Mouse (Mus musculus): Measurements from ENCODE around the gene Fam19a4. TPM values are rescaled to one million over a fixed set of nuclear protein-coding genes. Genes with fewer than 3 reads are reported as not detected.
"Not testable (repeated sequence)": the region's sequence is repeated elsewhere in the genome, so short reads cannot be mapped to it uniquely, and the experiment has no call there.

The Fam19a4 gene
- polyA plus RNA-seq, 1 experiment = 0.04 TPM

GRCm38 (mm10) chr6:96991741-96992140 lies 68.5 kb downstream of the Fam19a4 start:
- WGBS = 81% methylated on average over 1 of the region's 1 CpGs
- DNase-seq (ENCODE audit: low read depth, low spot score) = no peak

- WGBS = 68% methylated on average over 1 of the region's 1 CpGs
- DNase-seq (ENCODE audit: low read depth, low spot score) = no peak
These were observed 82.7 kb downstream of the Fam19a4 start for GRCm38 (mm10) chr6:96977537-96977936.

- DNase-seq (ENCODE audit: low read depth, low spot score) = no peak
- 22% methylated on average over 2 of the region's 2 CpGs for WGBS
These were observed 115.4 kb downstream of the Fam19a4 start for GRCm38 (mm10) chr6:96944796-96945195.

- DNase-seq (ENCODE audit: low read depth, low spot score) = no peak
- 35% methylated on average over 1 of the region's 1 CpGs for WGBS
These were observed 124.4 kb downstream of the Fam19a4 start for GRCm38 (mm10) chr6:96935776-96936175.

- WGBS = 16% methylated on average over 8 of the region's 8 CpGs
- no peak for DNase-seq (ENCODE audit: low read depth, low spot score)
These were observed 151.1 kb downstream of the Fam19a4 start for GRCm38 (mm10) chr6:96909061-96909480.

GRCm38 (mm10) chr6:96877105-96877504 lies 183.1 kb downstream of the Fam19a4 start:
- WGBS = 89% methylated on average over 18 of the region's 18 CpGs
- not testable (repeated sequence) for DNase-seq (ENCODE audit: low read depth, low spot score)

- DNase-seq (ENCODE audit: low read depth, low spot score) = not testable (repeated sequence)
- 85% methylated on average over 13 of the region's 13 CpGs for WGBS
These were observed 183.6 kb downstream of the Fam19a4 start for GRCm38 (mm10) chr6:96876651-96877050.

- no peak for DNase-seq (ENCODE audit: low read depth, low spot score)
- WGBS = 65% methylated on average over 7 of the region's 7 CpGs
These were observed 207.1 kb downstream of the Fam19a4 start for GRCm38 (mm10) chr6:96853065-96853464.

GRCm38 (mm10) chr6:96843944-96844343 lies 216.3 kb downstream of the Fam19a4 start:
- DNase-seq (ENCODE audit: low read depth, low spot score) = no peak
- WGBS = 26% methylated on average over 1 of the region's 1 CpGs

GRCm38 (mm10) chr6:96840634-96841033 lies 219.6 kb downstream of the Fam19a4 start:
- 58% methylated on average over 3 of the region's 3 CpGs for WGBS
- no peak for DNase-seq (ENCODE audit: low read depth, low spot score)

- no peak for DNase-seq (ENCODE audit: low read depth, low spot score)
- WGBS = 36% methylated on average over 3 of the region's 3 CpGs
These were observed 233.6 kb downstream of the Fam19a4 start for GRCm38 (mm10) chr6:96826626-96827025.

GRCm38 (mm10) chr6:96802981-96803380 lies 257.2 kb downstream of the Fam19a4 start:
- DNase-seq (ENCODE audit: low read depth, low spot score) = no peak
- WGBS = 60% methylated on average over 3 of the region's 3 CpGs

GRCm38 (mm10) chr6:96798746-96799145 lies 261.5 kb downstream of the Fam19a4 start:
- WGBS = 89% methylated on average over 1 of the region's 1 CpGs
- no peak for DNase-seq (ENCODE audit: low read depth, low spot score)

GRCm38 (mm10) chr6:96797451-96797850 lies 262.8 kb downstream of the Fam19a4 start:
- no peak for DNase-seq (ENCODE audit: low read depth, low spot score)
- 42% methylated on average over 4 of the region's 4 CpGs for WGBS

Other genes starting within 250 kb of the Fam19a4 start
- gene Eogt, start 88.8 kb upstream of the Fam19a4 start, polyA plus RNA-seq (2012; rRNA removed) = 6.0 and 7.1 TPM in 2 replicates
- 2.2 and 3.8 TPM in 2 replicates for gene Tmf1, start 118.7 kb upstream of the Fam19a4 start, polyA plus RNA-seq (2012; rRNA removed)
- 12.9 and 15.4 TPM in 2 replicates for gene Uba3, start 145.2 kb upstream of the Fam19a4 start, polyA plus RNA-seq (2012; rRNA removed)
- gene Arl6ip5, start 150.3 kb upstream of the Fam19a4 start, polyA plus RNA-seq (2012; rRNA removed) = 54.7 and 56.7 TPM in 2 replicates
- gene Lmod3, start 192.3 kb upstream of the Fam19a4 start, polyA plus RNA-seq (2012; rRNA removed) = 0.07 TPM in 1 of 2 replicates, not detected in the other